Mouse (Mus musculus) ES-E14 (cell line): ENCODE results near the gene Otog.

ENCODE experiments used
- HCFC1 ChIP-seq: IDR thresholded peaks from 2 replicates; pipeline ENCODE4 v1.6.1; 2012; ENCODE audit warnings: low read length, inconsistent platforms, borderline replicate concordance; ENCODE audit not compliant: insufficient read depth
- ZC3H11A ChIP-seq: IDR thresholded peaks from 2 replicates; pipeline ENCODE4 v1.6.1; 2012; ENCODE audit warnings: low read depth, mild to moderate bottlenecking, inconsistent platforms, low read length, borderline replicate concordance

DNA sequence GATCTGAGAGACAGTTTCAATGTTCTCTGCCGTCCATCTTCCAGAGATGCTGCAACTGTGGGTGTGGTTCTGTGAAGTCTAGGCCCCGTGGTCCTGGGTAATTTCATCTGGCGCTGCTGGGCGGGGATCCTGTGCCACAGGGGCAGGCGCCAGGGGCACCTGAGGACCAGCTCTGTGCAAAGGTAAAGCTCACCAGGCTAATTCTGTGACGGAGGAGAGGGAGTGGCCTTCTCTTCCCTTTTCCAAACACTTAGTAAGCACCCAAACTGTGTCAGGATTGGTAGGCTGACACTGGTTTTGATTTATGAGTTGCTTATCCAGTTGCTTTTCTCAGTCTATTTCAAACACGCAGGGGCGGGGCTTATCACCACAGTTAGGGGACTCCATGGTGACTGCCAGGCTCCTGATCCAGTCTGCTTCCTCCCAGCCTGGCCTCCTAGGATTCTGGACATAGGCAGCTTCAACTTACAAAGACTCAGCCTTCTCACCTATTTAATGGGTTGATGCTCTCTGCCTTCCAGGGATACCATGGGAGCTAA lies 20.1 kb upstream of the Otog start:
- no peak for TF ChIP-seq HCFC1
- no peak for TF ChIP-seq ZC3H11A
